Mouse (Mus musculus) ovary, postnatal 36 days (tissue): ENCODE results near the gene Ablim1.
A peak's percentile ranks its signal among the peaks of the same experiment; 100 is the strongest.
"Not testable (repeated sequence)": the region's sequence is repeated elsewhere in the genome, so short reads cannot be mapped to it uniquely, and the experiment has no call there.

Experiments used
- DNase-seq: peaks from one replicate; pipeline ENCODE4 v3.0.0; 2022; ENCODE audit warnings: low spot score, mixed read lengths

The Ablim1 gene

DNA sequence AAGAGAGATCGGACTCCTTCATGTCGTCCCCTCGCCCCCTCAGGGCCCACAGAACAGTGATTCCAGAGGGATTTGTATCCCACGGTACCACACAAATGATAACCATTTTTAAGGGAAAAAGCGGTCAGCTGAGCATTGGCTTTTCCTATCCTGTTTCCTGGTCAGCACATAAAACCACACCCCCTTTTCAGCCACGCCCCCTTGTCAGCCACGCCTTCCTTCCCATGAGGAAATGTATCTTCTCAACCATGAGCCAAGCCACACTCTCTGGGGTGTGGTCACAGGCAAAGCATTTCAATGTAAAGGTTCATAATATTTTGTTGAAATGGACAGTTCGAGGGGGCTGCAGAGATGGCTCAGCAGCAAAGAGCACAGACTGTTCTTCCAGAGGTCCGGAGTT, 163.2 kb downstream of the Ablim1 start:
- no peak for DNase-seq

DNA sequence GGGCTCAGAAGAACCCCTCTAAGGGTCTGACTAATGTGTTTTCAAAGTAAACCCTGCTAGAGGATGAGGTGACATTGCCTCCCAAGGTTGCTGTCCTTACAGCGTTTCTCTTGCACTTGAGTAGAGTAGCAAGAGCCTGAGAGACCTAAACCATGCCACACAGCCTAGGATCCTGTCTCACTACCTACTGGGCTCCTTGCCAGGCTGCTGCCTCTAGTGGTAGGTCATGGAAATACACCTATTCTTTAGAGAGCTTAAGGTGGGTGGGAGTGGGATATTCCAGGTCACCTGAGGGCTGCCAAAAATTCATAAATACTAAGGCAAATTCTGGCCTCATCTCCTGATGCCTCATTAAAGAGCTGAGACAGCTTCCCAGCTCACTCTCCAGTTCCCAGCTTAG, 164.4 kb downstream of the Ablim1 start:
- no peak for DNase-seq

DNA sequence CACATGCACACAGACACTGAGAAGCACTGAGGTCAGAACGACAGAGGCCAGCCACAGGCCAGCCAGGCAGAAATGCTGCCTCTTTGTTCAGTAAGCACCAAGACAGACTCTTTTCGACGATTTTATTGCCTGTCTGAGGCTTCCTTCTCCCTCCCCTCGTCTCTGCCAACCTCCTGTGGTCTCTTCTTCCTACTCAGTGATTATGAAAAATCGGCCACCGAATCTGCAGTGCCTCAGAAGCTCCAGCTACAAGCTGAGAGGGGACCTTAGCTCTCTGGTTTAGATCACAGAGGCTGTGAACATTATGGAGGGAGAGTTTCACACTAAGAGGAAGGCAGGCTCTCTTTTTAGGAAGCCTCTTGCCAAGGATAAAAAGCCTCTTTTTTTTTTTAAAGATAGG, 167.0 kb downstream of the Ablim1 start:
- DNase-seq: no peak

DNA sequence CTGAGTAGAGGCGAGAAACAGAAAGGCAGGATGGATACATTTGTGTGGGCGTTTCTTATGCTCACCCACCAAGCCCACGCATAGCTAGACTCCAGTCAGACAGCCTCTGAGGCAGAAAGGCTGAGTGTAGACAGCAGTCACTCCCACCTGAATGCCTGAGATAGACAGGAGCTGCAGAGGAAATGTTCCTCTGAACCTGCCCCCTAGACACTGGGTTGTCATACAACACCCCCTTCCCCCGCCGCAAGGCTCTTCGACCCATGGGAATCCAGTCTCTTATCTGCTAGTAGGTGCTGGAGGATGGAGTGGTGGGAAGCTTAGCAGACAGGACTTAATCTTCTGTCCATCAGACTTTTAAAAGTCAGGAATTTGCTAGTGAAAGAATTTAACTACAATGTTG, 167.8 kb downstream of the Ablim1 start:
- DNase-seq: no peak

DNA sequence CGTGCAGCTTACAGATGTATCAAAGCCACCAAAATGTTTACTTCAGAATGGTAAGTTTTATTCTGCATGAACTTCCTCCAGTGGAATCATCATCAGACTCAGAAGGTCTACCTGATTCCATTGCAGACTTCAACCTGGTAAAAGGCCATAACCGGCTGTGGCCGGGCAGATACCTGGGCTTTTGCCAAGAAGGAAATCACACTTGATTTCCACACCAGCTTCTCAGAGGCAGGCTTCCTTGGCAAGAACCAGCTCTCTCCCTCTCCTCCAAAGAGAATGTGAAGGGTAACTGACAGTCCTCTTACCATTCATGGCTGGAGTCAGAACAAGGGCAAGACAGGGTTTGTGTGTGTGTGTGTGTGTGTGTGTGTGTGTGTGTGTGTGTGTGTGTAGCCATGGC, 171.1 kb downstream of the Ablim1 start:
- no peak for DNase-seq

DNA sequence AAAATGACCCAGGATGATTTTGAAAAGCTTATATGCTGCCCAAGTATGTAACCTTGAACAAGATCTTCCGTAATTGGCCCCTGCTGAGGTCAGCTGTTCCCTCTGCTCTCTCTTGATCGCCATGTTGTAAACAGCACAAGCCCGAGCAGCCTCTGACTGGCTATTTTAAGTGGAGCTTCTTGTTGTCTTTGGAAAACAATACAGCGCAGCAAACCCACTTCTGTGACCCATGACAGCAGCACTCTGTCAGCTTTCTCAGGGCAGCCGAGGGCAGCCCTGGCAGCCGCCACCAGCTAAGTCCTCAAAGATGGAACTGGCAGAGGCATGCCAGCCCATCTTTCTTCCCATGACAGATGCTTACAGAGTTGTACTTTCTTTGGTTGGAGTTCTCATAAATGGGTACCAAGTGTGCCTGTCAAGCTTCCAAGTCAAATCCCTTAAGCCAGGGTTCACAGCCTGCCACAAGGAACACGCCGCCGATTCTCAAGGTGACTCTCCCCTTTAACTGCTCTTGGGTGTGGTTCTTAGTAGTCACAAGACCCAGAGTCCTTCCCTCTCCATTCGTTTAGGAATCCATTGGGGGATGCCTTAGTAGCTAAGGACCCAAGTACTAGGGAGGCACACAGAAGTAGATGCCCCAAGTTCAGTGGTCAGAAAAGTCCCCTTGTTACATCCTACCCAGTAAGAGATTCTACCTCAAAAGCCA, 172.8 kb downstream of the Ablim1 start:
- no peak for DNase-seq

DNA sequence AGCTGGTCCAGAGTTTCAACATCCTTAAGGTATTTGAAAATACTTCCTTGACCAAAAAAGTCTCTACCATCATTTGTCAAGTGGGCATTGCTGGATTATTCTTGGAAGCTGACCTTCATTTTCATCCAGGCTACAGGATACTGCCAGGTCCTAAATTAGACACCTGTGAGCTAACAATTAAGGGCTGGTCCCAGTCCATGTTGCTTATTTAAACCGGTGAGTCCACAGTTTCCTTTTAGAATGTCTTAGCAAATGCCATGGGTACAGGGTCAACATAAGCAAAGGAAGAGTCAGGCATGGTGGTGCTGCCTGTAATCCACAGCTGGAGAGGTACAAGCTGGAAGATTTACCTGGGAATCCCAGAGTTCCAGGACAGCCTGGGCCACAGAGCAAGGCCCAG, 173.8 kb downstream of the Ablim1 start:
- no peak for DNase-seq

DNA sequence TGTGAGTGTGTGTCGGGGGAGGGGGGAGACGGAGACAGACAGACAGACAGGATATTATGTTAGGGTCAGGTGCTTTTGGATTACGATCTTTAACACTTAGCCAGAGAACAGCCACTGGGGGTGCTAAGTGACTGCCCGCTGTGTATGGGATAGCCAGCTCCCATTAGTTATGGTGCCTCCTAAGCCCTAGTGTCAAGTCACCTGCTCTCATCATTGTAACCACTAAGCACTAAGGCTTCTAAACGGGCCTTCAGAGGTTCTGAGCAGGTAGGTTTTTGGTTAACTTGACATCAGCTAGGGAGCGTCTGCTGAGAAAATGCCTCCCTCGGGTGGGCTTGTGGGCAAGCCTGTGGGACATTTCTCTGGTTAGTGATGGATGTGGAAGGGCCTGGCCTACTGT, 174.6 kb downstream of the Ablim1 start:
- no peak for DNase-seq

DNA sequence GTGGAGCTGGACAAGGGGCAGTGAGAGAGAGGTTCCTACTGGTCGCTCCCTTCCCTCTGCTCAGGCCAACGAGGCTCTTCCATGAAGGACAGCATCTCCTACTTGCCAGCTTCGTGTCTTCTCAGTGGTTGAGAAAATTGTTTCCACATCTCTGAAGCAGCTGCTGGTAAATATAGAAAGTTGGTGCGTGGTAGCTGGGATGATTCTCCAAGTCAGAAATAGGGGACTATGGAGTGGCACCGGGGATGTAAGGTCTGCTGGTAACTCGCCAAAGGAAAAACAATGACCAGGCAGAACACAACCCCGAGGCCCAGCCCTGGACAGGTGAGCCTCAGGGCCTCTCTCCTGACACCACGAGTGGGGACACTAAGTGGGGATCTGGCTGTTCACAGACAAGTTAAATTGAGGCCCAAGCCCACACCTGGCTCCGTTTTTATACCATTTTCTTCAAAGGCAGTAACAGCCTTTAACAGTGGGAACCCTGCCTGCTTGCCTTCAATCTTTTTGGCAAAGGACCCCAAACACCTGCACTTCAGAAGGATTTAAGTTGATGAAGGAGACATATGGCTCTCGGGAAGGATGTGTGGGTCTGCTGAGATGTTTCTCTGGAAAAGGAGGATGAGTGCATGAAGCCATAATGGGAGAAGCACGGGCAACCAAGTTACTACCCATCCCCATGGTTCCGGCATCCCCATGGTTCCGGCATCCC, 175.7 kb downstream of the Ablim1 start:
- no peak for DNase-seq

DNA sequence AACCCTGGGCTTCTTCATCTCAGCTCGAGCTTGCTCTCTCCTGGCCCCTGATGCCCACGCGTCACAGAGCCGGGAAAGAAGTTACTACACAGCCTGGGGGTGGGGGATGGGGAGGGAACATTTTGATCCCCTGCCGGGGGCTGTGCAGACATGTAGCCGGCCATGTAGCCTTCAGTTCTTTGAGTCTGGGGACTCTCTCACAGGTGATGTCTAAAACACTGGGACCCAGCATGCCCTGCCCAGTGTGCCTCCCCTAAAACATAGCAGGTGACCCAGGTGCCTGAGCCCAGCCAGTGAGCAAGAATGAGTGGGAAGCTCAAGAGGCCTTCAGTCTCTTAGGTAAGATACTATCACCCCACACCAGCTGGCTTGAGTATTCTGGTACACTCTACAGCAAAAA, 176.2 kb downstream of the Ablim1 start:
- no peak for DNase-seq

DNA sequence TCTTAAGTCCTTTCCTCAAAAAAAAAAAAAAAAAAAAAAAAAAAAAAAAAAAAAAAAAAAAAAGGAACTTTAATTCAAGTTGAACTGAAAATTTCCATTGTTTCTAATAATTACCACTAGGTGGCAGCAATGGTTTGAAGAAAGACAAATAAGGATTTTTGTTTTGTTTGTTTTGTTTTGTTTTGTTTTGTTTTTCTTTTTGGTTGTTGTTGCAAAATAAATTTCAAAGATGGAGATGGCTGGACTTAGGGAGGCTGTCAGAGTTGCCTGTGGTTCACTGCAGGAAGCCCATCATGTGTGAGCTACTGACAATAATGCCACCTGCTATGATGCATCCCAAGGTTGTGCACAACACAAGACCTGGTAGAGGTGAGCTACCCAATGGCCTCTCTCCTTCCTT, 176.7 kb downstream of the Ablim1 start:
- no peak for DNase-seq

DNA sequence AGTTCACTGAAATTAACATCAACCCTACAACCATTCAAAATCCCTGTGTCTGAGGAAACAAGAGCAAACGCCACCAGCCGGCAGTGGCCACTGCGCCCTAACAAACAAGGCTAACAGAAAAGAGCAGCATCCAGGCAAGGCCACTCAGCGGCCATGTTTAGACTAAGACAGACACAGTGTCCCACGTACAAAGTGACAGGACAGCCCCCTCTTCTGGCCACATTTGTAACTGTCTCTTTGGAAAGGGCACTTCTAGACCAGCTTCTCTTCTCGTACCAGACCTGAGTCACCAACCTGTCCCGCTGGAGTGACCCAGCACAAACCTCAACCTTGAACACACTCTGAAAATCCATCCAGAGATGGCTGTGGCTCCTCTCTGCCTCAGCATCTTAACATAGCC, 178.5 kb downstream of the Ablim1 start:
- DNase-seq: peak; percentile 53

DNA sequence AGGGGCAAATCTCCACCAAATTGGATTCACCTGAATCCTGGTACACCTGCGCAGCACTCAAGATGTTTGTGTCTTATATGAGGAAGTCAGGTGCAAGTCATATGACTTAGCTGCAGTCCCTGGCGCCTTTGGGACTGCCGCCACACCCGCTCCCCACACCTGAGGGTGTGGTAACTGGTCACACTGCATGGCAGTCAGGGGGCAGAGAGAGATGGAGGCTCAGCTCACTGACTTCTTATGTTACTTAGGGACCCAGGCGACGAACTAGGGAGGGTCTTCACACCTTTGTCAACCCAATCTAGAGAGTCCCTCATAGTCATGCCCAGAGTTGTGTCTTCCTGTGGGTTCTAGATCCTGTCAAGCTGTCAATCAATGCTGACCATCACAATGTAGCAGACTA, 179.1 kb downstream of the Ablim1 start:
- DNase-seq: not testable (repeated sequence)

DNA sequence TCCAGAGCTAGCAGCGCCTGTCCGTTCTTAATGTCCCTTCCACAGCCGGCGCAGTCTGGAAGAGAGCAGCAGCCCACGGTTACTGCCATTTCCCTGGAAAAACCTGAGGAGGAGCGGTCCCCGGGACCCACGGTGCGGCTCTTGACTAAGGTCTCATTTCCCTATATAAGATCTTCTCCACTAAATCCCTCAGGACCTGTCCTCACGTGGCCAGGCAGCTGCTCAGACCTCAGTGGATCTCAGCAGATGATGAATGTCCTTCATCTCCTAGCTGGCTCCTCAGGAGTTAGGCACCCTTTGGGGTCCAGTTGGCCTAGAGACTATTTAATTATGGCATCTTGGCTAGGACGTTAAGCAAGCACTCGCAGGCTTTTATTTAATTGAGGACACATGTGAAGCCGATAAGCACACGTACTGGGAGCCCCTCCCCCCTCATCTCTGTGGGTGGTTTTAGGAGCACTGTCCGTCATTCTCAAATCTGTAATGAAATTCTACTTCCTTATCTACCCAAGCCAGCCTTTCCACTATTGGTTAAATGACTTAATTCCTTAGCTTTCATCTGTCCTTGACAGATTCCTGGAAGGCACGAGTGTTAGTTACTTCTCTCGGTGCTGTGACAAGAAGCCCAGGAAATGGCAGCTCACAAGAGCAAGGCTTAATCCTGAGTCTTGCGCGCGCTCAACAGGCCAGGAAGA, 179.9 kb downstream of the Ablim1 start:
- DNase-seq: no peak

DNA sequence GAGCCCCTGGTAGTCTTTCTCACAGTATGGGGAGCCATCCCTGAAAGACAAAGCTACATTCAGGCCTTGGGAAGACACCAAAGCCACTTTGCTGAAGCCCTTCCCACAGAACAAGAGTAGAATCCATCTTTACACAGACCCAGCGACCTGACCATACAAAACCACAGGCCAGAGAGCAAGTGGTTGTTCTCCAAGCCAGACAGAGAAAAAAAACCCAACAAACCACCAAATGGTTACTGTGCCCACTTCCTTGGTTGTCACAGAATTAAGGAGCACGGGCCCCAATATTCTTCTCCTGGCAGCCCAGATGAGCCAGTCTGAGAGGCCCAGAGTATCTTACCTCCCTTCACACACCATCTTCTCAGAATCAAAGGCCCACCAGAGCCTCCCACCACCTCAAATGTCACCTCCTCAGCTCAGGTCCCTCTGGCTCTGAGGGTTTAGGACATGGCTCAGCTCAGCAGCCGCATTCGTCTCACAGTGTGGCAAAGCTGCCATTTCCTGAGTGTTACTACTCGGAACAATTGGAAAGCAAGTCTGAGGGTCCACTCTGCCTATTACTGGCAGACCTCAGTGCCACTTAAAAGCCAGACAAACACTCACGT, 181.7 kb downstream of the Ablim1 start:
- DNase-seq: no peak

DNA sequence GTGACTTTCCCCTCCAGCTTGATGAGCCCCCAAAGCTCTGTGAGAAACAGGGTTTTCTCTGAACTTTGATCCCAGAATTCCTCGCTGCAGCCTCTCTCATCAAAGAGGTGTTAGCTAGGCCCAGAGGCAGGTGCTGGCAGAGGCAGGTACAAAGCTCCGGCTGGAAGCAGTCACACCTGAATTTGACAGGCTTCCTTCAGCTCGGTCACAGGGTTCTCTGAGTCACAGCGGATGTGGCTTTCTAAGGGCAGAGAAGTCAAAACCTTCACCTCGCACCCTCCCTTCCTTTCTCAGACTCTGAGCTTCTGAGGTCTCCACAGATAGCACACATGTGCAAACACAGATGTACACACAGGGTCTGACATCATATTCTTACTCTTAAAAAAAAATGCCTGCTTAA, 182.4 kb downstream of the Ablim1 start:
- no peak for DNase-seq

DNA sequence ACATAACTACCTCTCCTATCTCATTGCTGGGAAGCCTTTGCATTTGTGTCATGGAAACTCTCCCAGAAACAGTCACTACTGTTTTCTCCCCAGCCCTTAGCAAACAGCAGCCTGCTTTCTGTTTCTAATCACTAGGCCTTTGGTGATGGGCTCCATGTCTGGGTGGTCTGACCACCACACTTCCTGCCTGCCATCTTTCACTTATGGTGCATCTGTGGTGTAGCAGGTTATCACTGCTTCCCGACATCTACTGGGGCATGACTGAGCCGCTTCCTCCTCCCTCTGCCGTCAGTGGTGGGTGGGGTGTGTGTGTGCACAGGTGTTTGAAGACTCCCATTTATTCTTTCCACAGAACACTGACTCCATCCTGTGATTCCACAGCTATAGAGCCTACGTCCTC, 183.4 kb downstream of the Ablim1 start:
- no peak for DNase-seq

DNA sequence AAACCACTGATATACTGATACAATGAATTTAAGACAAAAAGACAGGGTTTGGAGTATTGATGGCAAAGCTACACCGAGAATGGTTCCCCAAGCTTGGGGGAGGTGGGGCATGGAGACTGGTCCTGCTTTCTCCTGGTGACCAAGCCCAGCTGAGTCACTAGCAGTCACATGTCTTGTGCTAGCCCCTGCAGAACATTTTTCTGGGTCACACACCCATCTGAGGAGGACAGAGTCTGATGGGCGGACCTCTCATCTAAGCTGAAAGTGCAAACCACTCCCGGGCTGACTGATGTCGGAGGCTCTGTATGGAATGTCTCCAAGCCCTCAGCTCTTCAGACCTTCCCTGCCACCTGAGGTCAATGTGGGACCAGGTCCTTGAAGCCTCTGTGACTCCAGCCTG, 184.1 kb downstream of the Ablim1 start:
- DNase-seq: no peak

DNA sequence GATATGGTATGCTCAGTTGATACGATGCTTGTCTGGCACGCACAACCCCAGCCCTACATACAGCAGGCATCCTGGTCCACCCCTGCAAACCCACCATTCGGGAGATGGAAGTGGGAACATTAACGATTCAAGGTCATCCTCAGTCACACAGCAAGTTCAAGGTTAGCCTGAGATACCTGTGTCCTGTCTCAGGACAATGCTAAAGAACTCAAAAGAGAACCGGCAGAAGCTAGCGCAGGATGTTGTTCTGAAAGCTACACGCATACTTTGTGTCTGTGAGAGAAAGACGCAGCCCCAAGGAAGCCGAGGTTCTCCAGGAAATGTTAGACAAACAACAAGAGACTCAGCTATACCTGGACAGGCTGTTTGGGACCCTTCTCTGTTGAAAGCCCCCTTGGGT, 185.0 kb downstream of the Ablim1 start:
- DNase-seq: no peak

DNA sequence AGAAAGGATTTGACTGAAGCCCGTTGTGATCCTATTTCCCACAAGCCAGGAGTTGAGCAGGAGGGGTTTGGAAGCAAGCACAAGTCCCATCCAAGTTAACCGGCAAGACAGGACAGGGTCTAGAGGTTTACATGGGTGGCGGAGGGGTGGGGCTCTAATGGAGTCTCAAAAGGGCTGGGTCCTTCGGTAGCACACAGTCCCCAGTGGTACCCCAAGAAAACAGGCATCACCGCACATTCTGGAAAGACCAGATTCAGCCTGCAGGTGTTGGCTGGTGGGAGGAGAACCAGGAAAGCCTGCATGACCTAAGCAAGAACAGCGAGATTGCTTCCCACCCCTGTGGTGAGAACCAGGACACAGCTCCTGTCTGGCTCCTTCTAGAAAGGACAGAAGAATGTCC, 186.7 kb downstream of the Ablim1 start:
- no peak for DNase-seq

DNA sequence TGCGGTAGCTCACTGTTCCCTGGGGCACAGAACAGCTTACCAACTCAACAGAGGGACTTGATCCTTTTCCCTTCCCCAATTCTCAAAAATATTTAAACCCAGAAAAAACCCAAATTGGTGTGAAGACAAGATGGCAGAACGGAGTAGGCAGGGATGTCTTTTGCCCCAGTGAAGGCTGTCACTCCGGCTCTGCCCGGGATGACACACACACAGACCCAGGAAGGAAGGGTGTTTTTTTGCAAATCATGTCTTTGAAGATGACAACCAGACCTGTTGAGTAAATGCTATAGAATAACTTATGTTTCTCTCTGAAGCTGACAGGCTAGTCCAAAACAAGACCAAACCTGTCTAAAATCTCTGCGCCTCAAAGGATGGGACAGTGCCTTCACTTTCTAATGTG, 187.2 kb downstream of the Ablim1 start:
- no peak for DNase-seq

DNA sequence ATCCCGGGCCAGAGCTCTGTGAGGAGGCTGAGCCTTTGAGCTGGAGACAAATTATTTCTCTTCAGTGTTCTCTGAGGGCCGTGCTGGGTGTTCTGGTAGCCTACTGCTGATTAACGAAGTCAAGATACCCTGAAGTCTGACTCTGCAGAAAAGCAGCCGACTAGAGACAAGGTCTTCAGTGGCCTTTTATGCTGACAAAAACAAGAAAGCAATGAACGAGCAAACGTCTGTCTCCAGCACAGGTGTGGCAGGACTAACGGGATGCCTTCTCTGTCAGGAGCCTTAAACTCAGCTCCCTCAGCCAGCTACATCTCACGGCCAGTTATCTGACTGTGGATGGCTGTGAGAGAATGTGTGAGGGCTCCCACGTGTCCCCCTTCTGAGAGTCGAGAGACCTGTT, 187.8 kb downstream of the Ablim1 start:
- DNase-seq: no peak

DNA sequence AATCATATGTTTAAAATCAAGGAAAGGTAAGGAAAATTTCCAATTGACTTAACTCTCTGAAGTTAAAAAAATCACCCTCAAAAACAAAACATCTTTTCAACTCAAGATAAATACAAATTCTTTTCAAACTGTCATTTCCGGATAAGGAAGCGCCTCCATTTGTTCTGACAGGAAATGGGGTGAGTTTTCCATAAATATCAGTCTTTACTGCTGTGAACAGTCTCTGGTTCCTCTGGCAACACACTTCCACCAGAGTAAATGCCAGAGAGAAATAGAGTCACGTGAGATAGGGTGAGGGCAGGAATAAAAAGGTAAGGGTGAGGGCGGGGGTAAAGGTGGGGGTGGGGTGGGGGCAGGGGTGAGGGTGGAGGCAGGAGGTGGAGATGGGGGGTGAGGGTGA, 189.8 kb downstream of the Ablim1 start:
- DNase-seq: no peak
